Mouse (Mus musculus) CH12.LX (cell line): ENCODE data around the gene Cnn2. TPM values are rescaled to one million over a fixed set of nuclear protein-coding genes. Genes with fewer than 3 reads are reported as not detected.
"Not testable (repeated sequence)": the region's sequence is repeated elsewhere in the genome, so short reads cannot be mapped to it uniquely, and the experiment has no call there.

Experiments
- DNase-seq: peaks from one replicate; pipeline ENCODE4 v3.0.0-alpha.2; 2013; ENCODE audit errors: extremely low read depth
- H3K27ac ChIP-seq: 2 replicates; pipeline ENCODE4 v1.5.1; 2012; ENCODE audit warnings: low read depth, mild to moderate bottlenecking, control low read depth, moderate library complexity; ENCODE audit not compliant: insufficient read depth
- H3K27me3 ChIP-seq: replicated peaks from 2 replicates; pipeline ENCODE3; 2012; ENCODE audit warnings: inconsistent platforms
- H3K36me3 ChIP-seq, 2 experiments: replicated peaks in 1 of 2; 2 replicates each; pipeline versions ENCODE3 to v1.6.1; 2012; ENCODE audit warnings: inconsistent platforms in 1 of 2, low read length in 1 of 2, mild to moderate bottlenecking in 1 of 2, mixed read lengths in 1 of 2, moderate library complexity in 1 of 2; ENCODE audit not compliant: control insufficient read depth in 1 of 2, insufficient read depth in 1 of 2
- H3K4me1 ChIP-seq, 2 experiments: 2 replicates each; pipeline ENCODE4 v1.6.1; 2012; ENCODE audit warnings: inconsistent platforms in 1 of 2, moderate library complexity in 1 of 2; ENCODE audit not compliant: insufficient read depth in 2 of 2, control insufficient read depth in 1 of 2
- H3K4me2 ChIP-seq: 2 replicates; pipeline ENCODE4 v1.6.1; 2012; ENCODE audit warnings: low read depth, mild to moderate bottlenecking, control low read depth; ENCODE audit not compliant: poor library complexity, insufficient read depth, severe bottlenecking
- H3K4me3 ChIP-seq, 3 experiments: fragments of 150-350 bp in 1 of 3; sonication (generic) in 1 of 3; replicated peaks in 1 of 3; 2 replicates each; pipeline versions ENCODE3 to v1.5.1; 2011 to 2012; ENCODE audit warnings: low read depth in 2 of 3, low read length in 2 of 3, mild to moderate bottlenecking in 2 of 3, moderate library complexity in 2 of 3, control low read depth in 1 of 3, improper control_type of control experiment in 1 of 3, inconsistent platforms in 1 of 3, mixed read lengths in 1 of 3; ENCODE audit not compliant: poor library complexity in 1 of 3
- H3K79me2 ChIP-seq: replicated peaks from 2 replicates; pipeline ENCODE4 v1.6.1; 2012; ENCODE audit warnings: mild to moderate bottlenecking, moderate library complexity; ENCODE audit not compliant: control insufficient read depth, poor library complexity, insufficient read depth, severe bottlenecking; ENCODE audit errors: extremely low read depth
- H3K9ac ChIP-seq: 2 replicates; pipeline ENCODE4 v1.6.1; 2012; ENCODE audit warnings: low read depth, mild to moderate bottlenecking, control low read depth, moderate library complexity; ENCODE audit not compliant: insufficient read depth
- H3K9me3 ChIP-seq: replicated peaks from 2 replicates; pipeline ENCODE3; 2012; ENCODE audit warnings: low read length, inconsistent platforms, mixed read lengths
- BHLHE40 ChIP-seq: IDR thresholded peaks from 2 replicates; pipeline ENCODE4 v1.6.1; 2011; ENCODE audit warnings: mild to moderate bottlenecking, low read depth, low read length, improper control_type of control experiment
- IRF4 ChIP-seq: IDR thresholded peaks from 2 replicates; pipeline ENCODE4 v1.6.1; 2014; ENCODE audit warnings: low read depth, mild to moderate bottlenecking, inconsistent platforms, low read length, improper control_type of control experiment
- JUND ChIP-seq: conservative IDR thresholded peaks from 2 replicates; pipeline ENCODE4 v1.6.1; 2011; ENCODE audit warnings: low read depth, low read length, improper control_type of control experiment
- KAT2A ChIP-seq: IDR thresholded peaks from 2 replicates; pipeline ENCODE4 v1.6.1; 2012; ENCODE audit warnings: low read length, improper control_type of control experiment, inconsistent platforms; ENCODE audit not compliant: insufficient replicate concordance
- MAFK ChIP-seq: IDR thresholded peaks from 2 replicates; pipeline ENCODE4 v1.6.1; 2011; ENCODE audit warnings: low read length, improper control_type of control experiment; ENCODE audit not compliant: insufficient replicate concordance
- MAX ChIP-seq: IDR thresholded peaks from 2 replicates; pipeline ENCODE4 v1.6.1; 2011; ENCODE audit warnings: low read length, improper control_type of control experiment
- MEF2A ChIP-seq: IDR thresholded peaks from 2 replicates; pipeline ENCODE4 v1.6.1; 2014; ENCODE audit warnings: low read depth, mild to moderate bottlenecking, inconsistent platforms, low read length, improper control_type of control experiment, borderline replicate concordance
- MXI1 ChIP-seq: IDR thresholded peaks from 2 replicates; pipeline ENCODE4 v1.6.1; 2011; ENCODE audit warnings: mild to moderate bottlenecking, low read depth, low read length, improper control_type of control experiment
- RAD21 ChIP-seq: IDR thresholded peaks from 2 replicates; pipeline ENCODE4 v1.6.1; 2011; ENCODE audit warnings: low read depth, mild to moderate bottlenecking, low read length, improper control_type of control experiment, moderate library complexity
- RCOR1 ChIP-seq: conservative IDR thresholded peaks from 2 replicates; pipeline ENCODE4 v1.6.1; 2012; ENCODE audit warnings: low read depth, mild to moderate bottlenecking, inconsistent platforms, low read length, improper control_type of control experiment
- SMC3 ChIP-seq: IDR thresholded peaks from 2 replicates; pipeline ENCODE4 v1.6.1; 2011; ENCODE audit warnings: low read depth, low read length, improper control_type of control experiment
- TBP ChIP-seq: conservative IDR thresholded peaks from 2 replicates; pipeline ENCODE4 v1.6.1; 2011; ENCODE audit warnings: low read depth, low read length, improper control_type of control experiment
- TCF12 ChIP-seq: IDR thresholded peaks from 2 replicates; pipeline ENCODE4 v1.6.1; 2014; ENCODE audit warnings: low read depth, mild to moderate bottlenecking, inconsistent platforms, low read length, improper control_type of control experiment
- USF1 ChIP-seq: IDR thresholded peaks from 2 replicates; pipeline ENCODE4 v1.6.1; 2014; ENCODE audit warnings: low read depth, mild to moderate bottlenecking, inconsistent platforms, low read length, improper control_type of control experiment
- ZMIZ1 ChIP-seq: IDR thresholded peaks from 2 replicates; pipeline ENCODE4 v1.6.1; 2012; ENCODE audit warnings: low read depth, mild to moderate bottlenecking, inconsistent platforms, low read length, improper control_type of control experiment
- dilution Hi-C: fragments of 300-500 bp; cut with MboI; formaldehyde crosslinking; loops from 2 replicates; pipeline ENCODE4 v1.14.3; 2020; ENCODE audit warnings: low sequenced_read_pairs; ENCODE audit not compliant: extremely low pct_unique_long_range_greater_than_20kb, extremely low pct_ligation_motif_present
- in situ Hi-C: fragments of 300-500 bp; cut with MboI; formaldehyde crosslinking; loops from 3 replicates; pipeline ENCODE4 v1.14.3; 2019; ENCODE audit warnings: low sequenced_read_pairs, low pct_ligation_motif_present, low pct_unique_long_range_greater_than_20kb, mixed read lengths
- polyA plus RNA-seq: library from polyadenylated mRNA; unstranded; fragments of >175 nt; gene quantifications from 2 replicates; pipeline ENCODE4 v1.2.1, GENCODE M21; 2012; ENCODE audit warnings: low read depth; ENCODE audit not compliant: insufficient read length
- total RNA-seq, 2 experiments: library from RNA; depleted of rRNA; stranded (reverse); fragments of 300-350 nt in 1 of 2; fragments of >200 nt in 1 of 2; gene quantifications; 2 replicates each; pipeline ENCODE4 v1.2.3; 2012 to 2014

The Cnn2 gene
- total and polyA plus RNA-seq, 3 experiments: 26.9 to 62.7 (median 49.0) TPM

GRCm38 (mm10) chr10:80039559-80039979 lies 51.2 kb downstream of the Cnn2 start, which contains the start of gene Polr2e (continued):
- no peak for TF ChIP-seq USF1
- TF ChIP-seq TBP: peak; percentile 82
- TF ChIP-seq RAD21: no peak
- TF ChIP-seq MAX: peak; percentile 99
- TF ChIP-seq IRF4: no peak
- no peak for TF ChIP-seq MAFK
- TF ChIP-seq MEF2A: 0 out of 2 replicates have a peak, but pooled peaks have one; percentile 12
- no peak for TF ChIP-seq SMC3
- TF ChIP-seq ZMIZ1: no peak
- peak; percentile 57; the same call in 1 of the 2 replicates for TF ChIP-seq TCF12
- peak; percentile 52; the same call in 1 of the 2 replicates for TF ChIP-seq BHLHE40

DNA sequence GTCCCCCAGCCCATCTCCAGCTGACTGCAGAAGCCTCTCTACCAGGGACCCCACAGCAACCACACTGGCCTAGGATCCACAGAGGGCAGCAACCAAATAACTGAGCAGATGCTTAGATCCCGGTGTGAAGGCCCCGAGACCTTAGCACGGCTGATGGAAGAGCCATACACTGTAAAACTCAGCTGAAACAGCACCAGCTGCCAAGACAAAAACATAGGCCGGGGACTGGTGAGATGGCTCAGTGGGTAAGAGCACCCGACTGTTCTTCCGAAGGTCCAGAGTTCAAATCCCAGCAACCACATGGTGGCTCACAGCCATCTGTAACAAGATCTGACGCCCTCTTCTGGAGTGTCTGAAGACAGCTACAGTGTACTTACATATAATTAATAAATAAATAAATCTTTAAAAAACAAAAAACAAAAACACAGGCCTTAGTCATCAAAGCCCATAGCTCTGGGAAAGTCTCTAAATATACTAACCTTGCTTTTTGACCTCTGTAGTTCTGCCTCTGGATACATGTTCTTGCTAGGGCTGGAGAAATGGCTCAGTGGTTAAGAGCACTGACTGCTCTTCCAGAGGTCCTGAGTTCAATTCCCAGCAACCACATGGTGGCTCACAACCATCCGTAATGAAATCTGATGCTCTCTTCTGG lies 53.2 kb downstream of the Cnn2 start:
- H3K9me3 ChIP-seq, H3K9ac ChIP-seq, DNase-seq, H3K27me3 ChIP-seq, H3K4me2 ChIP-seq, in situ Hi-C loops, H3K27ac ChIP-seq, H3K4me3 ChIP-seq, dilution Hi-C loops: not testable (repeated sequence)
- peaks cover 20% of the 10 kb centered on the region for H3K79me2 ChIP-seq
- peaks cover 20 to 22% of the 10 kb centered on the region in 2 experiments for H3K36me3 ChIP-seq
- TF ChIP-seq TBP: peak; percentile 80
- H3K4me1 ChIP-seq: peaks cover 6 to 24% of the 10 kb centered on the region in 2 experiments

DNA sequence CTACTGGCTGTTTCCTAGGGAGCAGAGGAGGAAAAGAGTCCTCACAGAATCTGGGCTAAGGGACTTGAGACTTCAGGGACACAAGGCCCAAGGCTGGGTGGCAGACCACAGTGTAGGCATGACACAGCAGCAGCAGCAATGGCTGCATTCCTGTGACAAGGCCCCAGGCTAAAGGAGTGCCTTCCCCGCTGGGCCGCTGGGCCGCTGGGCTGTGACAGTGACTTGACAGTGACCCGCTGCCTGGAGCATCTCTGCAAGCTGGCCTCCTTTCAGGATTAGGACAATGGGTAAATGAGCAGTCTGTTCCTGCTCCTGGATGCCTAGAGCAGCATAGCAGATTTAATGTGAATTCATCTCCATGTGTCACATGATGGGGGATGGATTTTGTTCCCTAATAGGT lies 55.7 kb downstream of the Cnn2 start:
- no peaks in the 10 kb centered on the region for H3K9me3 ChIP-seq
- dilution Hi-C loops: no loop called here
- H3K27ac ChIP-seq: no peak overlapping the region
- in situ Hi-C loops: no loop called here
- H3K36me3 ChIP-seq: no peaks in the 10 kb centered on the region
- TF ChIP-seq ZMIZ1 (no peak), KAT2A (no peak), RCOR1 (no peak), BHLHE40 (no peak), JUND (no peak), MXI1 (no peak)
- H3K27me3 ChIP-seq: no peaks in the 10 kb centered on the region
- H3K4me3 ChIP-seq: no peak overlapping the region
- H3K4me2 ChIP-seq: no peak overlapping the region
- H3K79me2 ChIP-seq: peaks cover 4% of the 10 kb centered on the region
- no peak overlapping the region for H3K9ac ChIP-seq
- DNase-seq: no peak
- peaks cover 5 to 23% of the 10 kb centered on the region in 2 experiments for H3K4me1 ChIP-seq

GRCm38 (mm10) chr10:80045364-80045763 lies 57.0 kb downstream of the Cnn2 start:
- H3K4me3 ChIP-seq, dilution Hi-C loops, H3K9ac ChIP-seq, H3K79me2 ChIP-seq, H3K9me3 ChIP-seq, H3K4me2 ChIP-seq, H3K27ac ChIP-seq, in situ Hi-C loops, H3K36me3 ChIP-seq, DNase-seq, H3K27me3 ChIP-seq: not testable (repeated sequence)
- peaks cover 5 to 31% of the 10 kb centered on the region in 2 experiments for H3K4me1 ChIP-seq
